26 mouse cellular contexts compared by ENCODE assay signal in the genomic region with DNA sequence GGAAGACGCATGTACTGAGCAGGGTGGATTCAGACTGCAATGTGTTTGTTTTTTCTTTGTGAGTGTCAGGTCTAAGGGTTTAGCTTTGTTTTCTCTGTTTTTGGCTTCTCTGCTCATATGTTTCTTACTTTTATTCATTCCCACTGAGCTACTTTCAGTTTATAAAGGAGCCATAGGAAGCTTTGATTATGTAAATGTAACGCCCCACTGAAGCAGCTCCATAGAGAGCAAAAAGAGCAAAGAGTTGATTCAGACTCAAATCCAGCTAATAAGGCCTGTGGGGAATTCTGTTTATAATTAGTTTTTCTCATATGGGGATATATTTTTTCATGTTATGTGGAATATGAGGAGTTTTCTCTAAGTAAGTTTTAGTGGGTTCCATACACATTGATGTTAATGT.
A peak's percentile ranks its signal among the peaks of the same experiment; 100 is the strongest.
DNase-seq lines count a peak whose midpoint lies in the region; ATAC-seq and TF ChIP-seq lines count a peak whose summit lies in the region.
"Had no signal": no experiment of that assay in that cellular context is flagged by ENCODE, and none has a peak within 500 bp of the region (broad histone marks: within the 10 kb centered on the region; RNA-seq: fewer than 3 reads in every experiment).

No protein-coding gene starts in this region.

- TF ChIP-seq CTCF in brain, embryonic 14.5 days (IDR thresholded peaks at IDR 0.05; ENCODE audit: borderline replicate concordance, extremely low read depth, insufficient read depth, insufficient read length) = no peak

- H3K4me1 ChIP-seq in forebrain, embryonic 14.5 days (ENCODE audit: control insufficient read depth, insufficient read depth, low read length) = no peaks in the 10 kb centered on the region
- no peaks in the 10 kb centered on the region for H3K4me1 ChIP-seq in forebrain, embryonic 11.5 days (replicated peaks; ENCODE audit: control insufficient read depth, insufficient read depth, low read length)
- no peaks in the 10 kb centered on the region for H3K4me1 ChIP-seq in midbrain, embryonic 12.5 days
- H3K4me1 ChIP-seq in midbrain, embryonic 16.5 days (ENCODE audit: control insufficient read depth, insufficient read depth, low read length) = no peaks in the 10 kb centered on the region
- no peaks in the 10 kb centered on the region for H3K4me1 ChIP-seq in midbrain, embryonic 15.5 days
- H3K4me1 ChIP-seq: embryonic facial prominence, embryonic 10.5 days; embryonic facial prominence, embryonic 12.5 days; forebrain, embryonic 15.5 days had no signal

- peak; percentile 29 for DNase-seq in forebrain, embryonic 14.5 days (ENCODE audit: low spot score)
- DNase-seq in forebrain, embryonic 11.5 days (ENCODE audit: low spot score) = no peak
- DNase-seq in brain, embryonic 14.5 days (ENCODE audit: low read depth) = peak; percentile 62
- no peak for DNase-seq in cerebellum, adult 8-10 months
- DNase-seq: adrenal gland, adult 8-10 months; adrenal gland, postnatal 14 days; adrenal gland, postnatal 36 days; B cell, adult 2 months; cerebellum, adult 11 months; cerebellum, adult 18-20 months; cerebellum, adult 9-10 months; cerebellum, postnatal 10 days; cerebellum, postnatal 25 days; forebrain, postnatal 0 days had no signal

- no peaks in the 10 kb centered on the region for H3K36me3 ChIP-seq in forebrain, embryonic 14.5 days (ENCODE audit: control insufficient read depth, insufficient read depth, low read length)
- no peaks in the 10 kb centered on the region for H3K36me3 ChIP-seq in forebrain, embryonic 11.5 days (ENCODE audit: control insufficient read depth, insufficient read depth, low read length)
- H3K36me3 ChIP-seq in midbrain, embryonic 12.5 days = no peaks in the 10 kb centered on the region
- no peaks in the 10 kb centered on the region for H3K36me3 ChIP-seq in midbrain, embryonic 16.5 days (ENCODE audit: control insufficient read depth, insufficient read depth, low read length)
- no peaks in the 10 kb centered on the region for H3K36me3 ChIP-seq in midbrain, embryonic 15.5 days (replicated peaks)
- H3K36me3 ChIP-seq: embryonic facial prominence, embryonic 10.5 days; embryonic facial prominence, embryonic 12.5 days; forebrain, embryonic 12.5 days; forebrain, embryonic 15.5 days; G1E had no signal

- ATAC-seq in forebrain, embryonic 14.5 days = no peak
- no peak for ATAC-seq in forebrain, embryonic 11.5 days (replicated peaks; ENCODE audit: low FRiP score)
- peak; percentile 61; the same call in 1 of the 2 replicates for ATAC-seq in midbrain, embryonic 12.5 days (ENCODE audit: low FRiP score, low read depth)
- ATAC-seq in midbrain, embryonic 16.5 days = no peak
- 0 out of 2 replicates have a peak, but pooled peaks have one; percentile 27 for ATAC-seq in midbrain, embryonic 15.5 days (replicated peaks)
- ATAC-seq: activated CD4-positive, CD25-positive, alpha-beta regulatory T cell, adult 4 months; CD4-positive, CD25-positive, alpha-beta regulatory T cell, adult 4 months; forebrain, embryonic 15.5 days; forebrain, postnatal 0 days; Patski had no signal

- WGBS in forebrain, embryonic 14.5 days = 9% methylated on average over 2 of the region's 2 CpGs
- WGBS in forebrain, embryonic 11.5 days = 24% methylated on average over 2 of the region's 2 CpGs
- 27% methylated on average over 2 of the region's 2 CpGs for WGBS in midbrain, embryonic 12.5 days
- WGBS in midbrain, embryonic 16.5 days = 13% methylated on average over 2 of the region's 2 CpGs
- WGBS in midbrain, embryonic 15.5 days = 14% methylated on average over 2 of the region's 2 CpGs

- H3K27ac ChIP-seq in forebrain, embryonic 14.5 days (ENCODE audit: low read depth, low read length) = no peak overlapping the region
- H3K27ac ChIP-seq in forebrain, embryonic 11.5 days (ENCODE audit: low read depth, low read length) = no peak overlapping the region
- no peak overlapping the region for H3K27ac ChIP-seq in midbrain, embryonic 12.5 days (replicated peaks)
- no peak overlapping the region for H3K27ac ChIP-seq in midbrain, embryonic 16.5 days (ENCODE audit: low read length)
- H3K27ac ChIP-seq in midbrain, embryonic 15.5 days = no peak overlapping the region
- H3K27ac ChIP-seq: embryonic facial prominence, embryonic 10.5 days; embryonic facial prominence, embryonic 12.5 days; forebrain, embryonic 12.5 days; forebrain, embryonic 15.5 days had no signal

- no peak overlapping the region for H3K4me2 ChIP-seq in forebrain, embryonic 14.5 days (ENCODE audit: low read length)
- no peak overlapping the region for H3K4me2 ChIP-seq in forebrain, embryonic 11.5 days (ENCODE audit: low read depth, low read length, severe bottlenecking)
- no peak overlapping the region for H3K4me2 ChIP-seq in midbrain, embryonic 12.5 days (replicated peaks)
- no peak overlapping the region for H3K4me2 ChIP-seq in midbrain, embryonic 16.5 days (ENCODE audit: low read length)
- H3K4me2 ChIP-seq in midbrain, embryonic 15.5 days = no peak overlapping the region
- H3K4me2 ChIP-seq: embryonic facial prominence, embryonic 12.5 days; forebrain, embryonic 12.5 days; forebrain, embryonic 15.5 days had no signal

- H3K4me3 ChIP-seq in forebrain, embryonic 14.5 days (ENCODE audit: low read depth, low read length) = no peak overlapping the region
- no peak overlapping the region for H3K4me3 ChIP-seq in forebrain, embryonic 11.5 days (ENCODE audit: low read depth, low read length)
- no peak overlapping the region for H3K4me3 ChIP-seq in midbrain, embryonic 12.5 days
- H3K4me3 ChIP-seq in midbrain, embryonic 16.5 days (ENCODE audit: low read depth, low read length) = no peak overlapping the region
- H3K4me3 ChIP-seq in midbrain, embryonic 15.5 days = no peak overlapping the region
- H3K4me3 ChIP-seq: embryonic facial prominence, embryonic 10.5 days; embryonic facial prominence, embryonic 12.5 days; forebrain, embryonic 12.5 days; forebrain, embryonic 15.5 days had no signal

- H3K9me3 ChIP-seq in forebrain, embryonic 14.5 days (replicated peaks; ENCODE audit: control insufficient read depth, low read length) = no peaks in the 10 kb centered on the region
- no peaks in the 10 kb centered on the region for H3K9me3 ChIP-seq in forebrain, embryonic 11.5 days (ENCODE audit: control insufficient read depth, low read length)
- H3K9me3 ChIP-seq in midbrain, embryonic 12.5 days = no peaks in the 10 kb centered on the region
- H3K9me3 ChIP-seq in midbrain, embryonic 16.5 days (replicated peaks; ENCODE audit: control insufficient read depth, low read length, poor library complexity, severe bottlenecking) = no peaks in the 10 kb centered on the region
- no peaks in the 10 kb centered on the region for H3K9me3 ChIP-seq in midbrain, embryonic 15.5 days
- H3K9me3 ChIP-seq: embryonic facial prominence, embryonic 10.5 days; embryonic facial prominence, embryonic 12.5 days; forebrain, embryonic 12.5 days; forebrain, embryonic 15.5 days had no signal

- H3K9ac ChIP-seq in forebrain, embryonic 14.5 days (ENCODE audit: low read length) = no peak overlapping the region
- no peak overlapping the region for H3K9ac ChIP-seq in forebrain, embryonic 11.5 days (ENCODE audit: low read length)
- H3K9ac ChIP-seq in midbrain, embryonic 12.5 days (replicated peaks) = no peak overlapping the region
- H3K9ac ChIP-seq in midbrain, embryonic 16.5 days (ENCODE audit: low read depth, low read length) = no peak overlapping the region
- H3K9ac ChIP-seq in midbrain, embryonic 15.5 days = no peak overlapping the region
- H3K9ac ChIP-seq: embryonic facial prominence, embryonic 12.5 days; forebrain, embryonic 12.5 days; forebrain, embryonic 15.5 days; forebrain, postnatal 0 days had no signal

- TF ChIP-seq POLR2A in brain, embryonic 14.5 days (IDR thresholded peaks at IDR 0.05; ENCODE audit: borderline replicate concordance, extremely low read depth, insufficient read depth, insufficient read length, poor library complexity, severe bottlenecking) = no peak

- H3K27me3 ChIP-seq in forebrain, embryonic 14.5 days (replicated peaks; ENCODE audit: control insufficient read depth, insufficient read depth, low read length) = no peaks in the 10 kb centered on the region
- no peaks in the 10 kb centered on the region for H3K27me3 ChIP-seq in forebrain, embryonic 11.5 days (ENCODE audit: control insufficient read depth, insufficient read depth, low read length)
- no peaks in the 10 kb centered on the region for H3K27me3 ChIP-seq in midbrain, embryonic 12.5 days
- no peaks in the 10 kb centered on the region for H3K27me3 ChIP-seq in midbrain, embryonic 16.5 days (ENCODE audit: control insufficient read depth, insufficient read depth, low read depth, low read length)
- no peaks in the 10 kb centered on the region for H3K27me3 ChIP-seq in midbrain, embryonic 15.5 days (replicated peaks)
- H3K27me3 ChIP-seq: CH12.LX; embryonic facial prominence, embryonic 12.5 days; forebrain, embryonic 12.5 days; forebrain, embryonic 15.5 days; Patski had no signal

Comparison
In these comparisons a context has a peak if more than half of its experiments do, and no peak if none do; other contexts are left out.
1. ATAC-seq: peak in midbrain, embryonic 12.5 days (single experiment) and midbrain, embryonic 15.5 days (single experiment); none in forebrain, embryonic 14.5 days (single experiment), forebrain, embryonic 11.5 days (single experiment) and midbrain, embryonic 16.5 days (single experiment).
2. DNase-seq: peak in forebrain, embryonic 14.5 days (single experiment) and brain, embryonic 14.5 days (single experiment); none in forebrain, embryonic 11.5 days (single experiment) and cerebellum, adult 8-10 months (single experiment).